Mouse (Mus musculus): ENCODE results near the gene Gckr. TPM values are rescaled to one million over a fixed set of nuclear protein-coding genes. Genes with fewer than 3 reads are reported as not detected.
A peak's percentile ranks its signal among the peaks of the same experiment; 100 is the strongest.

Gckr gene
- total RNA-seq (2021): 10 to 100 TPM in 1 of 2 experiments, under 1 TPM in 1; 0.39 to 17.9 TPM
- long read RNA-seq, experiment 1, transcript Gckr-202 (19 exons, 2,272 nt): major isoform, 7 of 8 reads
- long read RNA-seq, experiment 1, partial matches to known transcripts: 0 of 8 reads
- long read RNA-seq, experiment 1, other reads (novel, unspliced or antisense): 1 of 8 reads
- long read RNA-seq, experiment 2: 0 reads

GRCm38 (mm10) chr5:31297047-31297757, at the start of gene Gckr:
Gckr (plus strand) TSS chr5:31297443.
- DNase-seq (ENCODE audit: low spot score in 2 of 2): no peak

- DNase-seq (ENCODE audit: low spot score in 2 of 2): no peak
Measured at GRCm38 (mm10) chr5:31250716-31251115, 46.5 kb upstream of the Gckr start.

GRCm38 (mm10) chr5:31251541-31252101, 45.6 kb upstream of the Gckr start, which contains the start of gene Krtcap3:
Krtcap3 (plus strand) TSS chr5:31251691.
- DNase-seq (ENCODE audit: low spot score in 2 of 2): no peak

- no peak for DNase-seq (ENCODE audit: low spot score in 2 of 2)
Measured at GRCm38 (mm10) chr5:31252151-31252550, 45.1 kb upstream of the Gckr start.

GRCm38 (mm10) chr5:31252795-31253545, 44.3 kb upstream of the Gckr start:
- peak in 1 of 2 experiments; percentile 2 for DNase-seq (ENCODE audit: low spot score in 2 of 2)

GRCm38 (mm10) chr5:31253806-31254205, 43.4 kb upstream of the Gckr start:
- peak in 1 of 2 experiments; percentile 2 for DNase-seq (ENCODE audit: low spot score in 2 of 2)

GRCm38 (mm10) chr5:31254452-31254851, 42.8 kb upstream of the Gckr start:
- no peak for DNase-seq (ENCODE audit: low spot score in 2 of 2)

- no peak for DNase-seq (ENCODE audit: low spot score in 2 of 2)
Measured at GRCm38 (mm10) chr5:31254901-31255300, 42.3 kb upstream of the Gckr start.

GRCm38 (mm10) chr5:31255381-31255780, 41.9 kb upstream of the Gckr start:
- no peak for DNase-seq (ENCODE audit: low spot score in 2 of 2)

GRCm38 (mm10) chr5:31255971-31256370, 41.3 kb upstream of the Gckr start:
- DNase-seq (ENCODE audit: low spot score in 2 of 2): no peak

GRCm38 (mm10) chr5:31257616-31258015, 39.6 kb upstream of the Gckr start:
- no peak for DNase-seq (ENCODE audit: low spot score in 2 of 2)

GRCm38 (mm10) chr5:31266101-31266500, 31.1 kb upstream of the Gckr start:
- DNase-seq (ENCODE audit: low spot score in 2 of 2): no peak

GRCm38 (mm10) chr5:31267686-31268085, 29.6 kb upstream of the Gckr start:
- no peak for DNase-seq (ENCODE audit: low spot score in 2 of 2)

- no peak for DNase-seq (ENCODE audit: low spot score in 2 of 2)
Measured at GRCm38 (mm10) chr5:31273018-31273417, 24.2 kb upstream of the Gckr start.

GRCm38 (mm10) chr5:31279245-31279988, 17.8 kb upstream of the Gckr start:
- no peak for DNase-seq (ENCODE audit: low spot score in 2 of 2)

GRCm38 (mm10) chr5:31288225-31288624, 9.0 kb upstream of the Gckr start:
- no peak for DNase-seq (ENCODE audit: low spot score in 2 of 2)

GRCm38 (mm10) chr5:31288655-31289054, 8.6 kb upstream of the Gckr start:
- no peak for DNase-seq (ENCODE audit: low spot score in 2 of 2)

- no peak for DNase-seq (ENCODE audit: low spot score in 2 of 2)
Measured at GRCm38 (mm10) chr5:31289626-31290230, 7.5 kb upstream of the Gckr start.

GRCm38 (mm10) chr5:31290521-31291360, 6.5 kb upstream of the Gckr start, which contains the start of gene Ift172:
Ift172 (minus strand) TSS chr5:31291116.
- peak; percentile 84 to 87 for DNase-seq (ENCODE audit: low spot score in 2 of 2)

GRCm38 (mm10) chr5:31291361-31291688, 5.9 kb upstream of the Gckr start:
- no peak for DNase-seq (ENCODE audit: low spot score in 2 of 2)
